In genomic region chr14:50976674-50977073, GRCm38 (mm10) we compare ENCODE assay signal across 8 mouse cellular contexts. TPM values are rescaled to one million over a fixed set of nuclear protein-coding genes. Genes with fewer than 3 reads are reported as not detected.
DNase-seq lines count a peak whose midpoint lies in the region; ATAC-seq and TF ChIP-seq lines count a peak whose summit lies in the region.
"Had no signal": no experiment of that assay in that cellular context is flagged by ENCODE, and none has a peak within 500 bp of the region (broad histone marks: within the 10 kb centered on the region; RNA-seq: fewer than 3 reads in every experiment).

No protein-coding gene starts in this region.

- no peak overlapping the region for H3K4me3 ChIP-seq in lung, embryonic 16.5 days (ENCODE audit: low read length)
- no peak overlapping the region for H3K4me3 ChIP-seq in forebrain, embryonic 12.5 days (replicated peaks)
- no peak overlapping the region for H3K4me3 ChIP-seq in kidney, adult 2 months (ENCODE audit: insufficient read depth, low read depth, low read length)
- H3K4me3 ChIP-seq: erythroblast, embryonic 14.5 days had no signal

- peak; percentile 71 for ATAC-seq in lung, embryonic 16.5 days (ENCODE audit: low read depth)
- ATAC-seq in forebrain, embryonic 12.5 days (ENCODE audit: low FRiP score) = no peak
- peak; percentile 20; the same call in 1 of the 2 replicates for ATAC-seq in neutrophil, adult 5-6 weeks (ENCODE audit: extremely low read depth, insufficient number of reproducible peaks, low FRiP score, poor library complexity, severe bottlenecking)
- no peak for ATAC-seq in erythroblast, adult 5-6 weeks (replicated peaks; ENCODE audit: low FRiP score, poor library complexity, severe bottlenecking)

- no peaks in the 10 kb centered on the region for H3K4me1 ChIP-seq in lung, embryonic 16.5 days (replicated peaks; ENCODE audit: control insufficient read depth, insufficient read depth, low read length)
- H3K4me1 ChIP-seq in forebrain, embryonic 12.5 days = peaks cover 6% of the 10 kb centered on the region; the same call in 1 of the 2 replicates
- peaks cover 8% of the 10 kb centered on the region for H3K4me1 ChIP-seq in kidney, adult 2 months (ENCODE audit: control insufficient read depth, insufficient read depth, low read length)

- peak overlapping the region; percentile 33; the same call in 1 of the 2 replicates for H3K9ac ChIP-seq in lung, embryonic 16.5 days (ENCODE audit: low read length)
- H3K9ac ChIP-seq in forebrain, embryonic 12.5 days = no peak overlapping the region

- WGBS in lung, embryonic 16.5 days = 23% methylated on average over 9 of the region's 9 CpGs
- 9% methylated on average over 9 of the region's 9 CpGs for WGBS in forebrain, embryonic 12.5 days
- 28% methylated on average over 9 of the region's 9 CpGs for WGBS in kidney, adult 2 months

- TF ChIP-seq CTCF in kidney, adult 2 months (conservative IDR thresholded peaks at IDR 0.05; ENCODE audit: insufficient read depth, insufficient read length, low read depth, low read length) = 0 out of 2 replicates have a peak, but pooled peaks have one; percentile 12

- H3K27me3 ChIP-seq in lung, embryonic 16.5 days (ENCODE audit: control insufficient read depth, insufficient read depth, low read depth, low read length) = no peaks in the 10 kb centered on the region
- no peaks in the 10 kb centered on the region for H3K27me3 ChIP-seq in forebrain, embryonic 12.5 days
- H3K27me3 ChIP-seq in kidney, adult 2 months (replicated peaks; ENCODE audit: control insufficient read depth, insufficient read depth, low read length) = no peaks in the 10 kb centered on the region

- no peak overlapping the region for H3K4me2 ChIP-seq in lung, embryonic 16.5 days (ENCODE audit: low read depth, low read length)
- peak overlapping the region; percentile 1 for H3K4me2 ChIP-seq in forebrain, embryonic 12.5 days

- no peak for TF ChIP-seq POLR2A in kidney, adult 2 months (IDR thresholded peaks at IDR 0.05; ENCODE audit: low read depth, low read length)

- no peak overlapping the region for H3K27ac ChIP-seq in lung, embryonic 16.5 days (ENCODE audit: low read length)
- no peak overlapping the region for H3K27ac ChIP-seq in forebrain, embryonic 12.5 days
- no peak overlapping the region for H3K27ac ChIP-seq in kidney, adult 2 months (ENCODE audit: insufficient read depth, low read depth, low read length)

- H3K9me3 ChIP-seq in lung, embryonic 16.5 days (ENCODE audit: control insufficient read depth, low read length) = no peaks in the 10 kb centered on the region
- no peaks in the 10 kb centered on the region for H3K9me3 ChIP-seq in forebrain, embryonic 12.5 days

- H3K36me3 ChIP-seq in lung, embryonic 16.5 days (ENCODE audit: control insufficient read depth, insufficient read depth, low read length) = no peaks in the 10 kb centered on the region
- H3K36me3 ChIP-seq in forebrain, embryonic 12.5 days (replicated peaks) = no peaks in the 10 kb centered on the region
- no peaks in the 10 kb centered on the region for H3K36me3 ChIP-seq in kidney, adult 2 months (ENCODE audit: control insufficient read depth, insufficient read depth, low read length)

- no peak for DNase-seq in lung, postnatal 4 days
- peak; percentile 57 for DNase-seq in kidney, adult 2 months
- DNase-seq in cerebellum, adult 8-10 months = no peak

RNA-seq across cellular contexts. Expression of gene Pnp2, which starts 20.9 kb away (rescaled TPM):
- 0.46 and 0.88 TPM in 2 replicates for polyA plus RNA-seq in lung, embryonic 16.5 days (2015; fragmentation: Nextera tagmentation; extraction: Ambion mirVana)
- polyA plus RNA-seq in forebrain, embryonic 12.5 days (2016; fragmentation: Nextera tagmentation; extraction: Ambion mirVana) = 0.42 and 0.60 TPM in 2 replicates
- 0.54 and 0.56 TPM in 2 replicates for polyA plus RNA-seq in kidney, adult 2 months (2012; rRNA removed)
- 1.4 TPM in 1 of 2 replicates, not detected in the other for total RNA-seq in neutrophil, adult 5-6 weeks (2017)
- 161 and 174 TPM in 2 replicates for total RNA-seq in erythroblast, adult 5-6 weeks (2015; ENCODE audit: low replicate concordance)
- total RNA-seq in erythroblast, adult 5-6 weeks (2017; ENCODE audit: low replicate concordance) = 56.1 and 122 TPM in 2 replicates
- polyA plus RNA-seq: erythroblast, embryonic 14.5 days had no signal

RNA-seq across cellular contexts. Expression of gene Rnase10, which starts 30.9 kb away (rescaled TPM):
- 0.26 and 0.31 TPM in 2 replicates for polyA plus RNA-seq in lung, embryonic 16.5 days (2015; fragmentation: Nextera tagmentation; extraction: Ambion mirVana)
- not detected in 2 replicates for polyA plus RNA-seq in forebrain, embryonic 12.5 days (2016; fragmentation: Nextera tagmentation; extraction: Ambion mirVana)
- not detected in 2 replicates for polyA plus RNA-seq in kidney, adult 2 months (2012; rRNA removed)
- not detected in 2 replicates for total RNA-seq in neutrophil, adult 5-6 weeks (2017)
- 1.3 TPM in 1 of 2 replicates, not detected in the other for total RNA-seq in erythroblast, adult 5-6 weeks (2015; ENCODE audit: low replicate concordance)
- 0.85 TPM in 1 of 2 replicates, not detected in the other for total RNA-seq in erythroblast, adult 5-6 weeks (2017; ENCODE audit: low replicate concordance)
- polyA plus RNA-seq: erythroblast, embryonic 14.5 days had no signal

RNA-seq across cellular contexts. Expression of gene Gm49342, which starts 32.4 kb away (rescaled TPM):
- polyA plus RNA-seq in lung, embryonic 16.5 days (2015; fragmentation: Nextera tagmentation; extraction: Ambion mirVana) = not detected in 2 replicates
- not detected in 2 replicates for polyA plus RNA-seq in forebrain, embryonic 12.5 days (2016; fragmentation: Nextera tagmentation; extraction: Ambion mirVana)
- 42.3 and 52.8 TPM in 2 replicates for polyA plus RNA-seq in kidney, adult 2 months (2012; rRNA removed)
- total RNA-seq in neutrophil, adult 5-6 weeks (2017) = not detected in 2 replicates
- not detected in 2 replicates for total RNA-seq in erythroblast, adult 5-6 weeks (2015; ENCODE audit: low replicate concordance)
- total RNA-seq in erythroblast, adult 5-6 weeks (2017; ENCODE audit: low replicate concordance) = not detected in 2 replicates
- polyA plus RNA-seq: erythroblast, embryonic 14.5 days had no signal

RNA-seq across cellular contexts. Expression of gene Pnp, which starts 45.8 kb away (rescaled TPM):
- 68.8 and 73.1 TPM in 2 replicates for polyA plus RNA-seq in lung, embryonic 16.5 days (2015; fragmentation: Nextera tagmentation; extraction: Ambion mirVana)
- polyA plus RNA-seq in forebrain, embryonic 12.5 days (2016; fragmentation: Nextera tagmentation; extraction: Ambion mirVana) = 43.8 and 44.3 TPM in 2 replicates
- 79.2 and 91.3 TPM in 2 replicates for polyA plus RNA-seq in kidney, adult 2 months (2012; rRNA removed)
- 53.4 and 69.2 TPM in 2 replicates for total RNA-seq in neutrophil, adult 5-6 weeks (2017)
- 357 and 415 TPM in 2 replicates for total RNA-seq in erythroblast, adult 5-6 weeks (2015; ENCODE audit: low replicate concordance)
- total RNA-seq in erythroblast, adult 5-6 weeks (2017; ENCODE audit: low replicate concordance) = 529 and 542 TPM in 2 replicates

RNA-seq across cellular contexts. Expression of gene Pip4p1, which starts 46.0 kb away (rescaled TPM):
- polyA plus RNA-seq in lung, embryonic 16.5 days (2015; fragmentation: Nextera tagmentation; extraction: Ambion mirVana) = 47.1 and 48.4 TPM in 2 replicates
- polyA plus RNA-seq in forebrain, embryonic 12.5 days (2016; fragmentation: Nextera tagmentation; extraction: Ambion mirVana) = 67.3 and 73.1 TPM in 2 replicates
- 68.1 and 79.3 TPM in 2 replicates for polyA plus RNA-seq in kidney, adult 2 months (2012; rRNA removed)
- 48.2 and 58.0 TPM in 2 replicates for total RNA-seq in neutrophil, adult 5-6 weeks (2017)
- 19.6 and 22.3 TPM in 2 replicates for total RNA-seq in erythroblast, adult 5-6 weeks (2015; ENCODE audit: low replicate concordance)
- total RNA-seq in erythroblast, adult 5-6 weeks (2017; ENCODE audit: low replicate concordance) = 18.0 and 21.5 TPM in 2 replicates

Comparison
In these comparisons a context has a peak if more than half of its experiments do, and no peak if none do; other contexts are left out.
1. ATAC-seq: peak in lung, embryonic 16.5 days (single experiment) and neutrophil, adult 5-6 weeks (single experiment); none in forebrain, embryonic 12.5 days (single experiment) and erythroblast, adult 5-6 weeks (single experiment).
2. RNA of gene Gm49342, which starts 32.4 kb away (polyA plus RNA-seq): 42.3 to 52.8 TPM in kidney, adult 2 months; not detected in lung, embryonic 16.5 days and not detected in forebrain, embryonic 12.5 days; every median in the first group is over 10 times any median in the second.